Mouse (Mus musculus): ENCODE measurements at regions not wholly inside any gene's neighbourhood (a gene's known extent, or its start where the extent isn't known, plus 50 kb on each side); places are given as distances from the start of the nearest gene placed in this dataset.

- no peak overlapping the region for H3K27ac ChIP-seq (replicated peaks; ENCODE audit: low read depth, low read length)
- H3K4me3 ChIP-seq (replicated peaks; ENCODE audit: low read length) = no peak overlapping the region
- no peaks in the 10 kb centered on the region for H3K27me3 ChIP-seq (ENCODE audit: control insufficient read depth, insufficient read depth, low read length)
- H3K9ac ChIP-seq (ENCODE audit: low read depth, low read length, severe bottlenecking) = no peak overlapping the region
- WGBS = 89% methylated on average over 5 of the region's 5 CpGs
- H3K4me1 ChIP-seq (ENCODE audit: control insufficient read depth, insufficient read depth, low read length) = 0 out of 2 replicates have a peak, but pooled peaks cover 9% of the 10 kb centered on the region
- ATAC-seq (ENCODE audit: low FRiP score, low read depth) = no peak
- DNase-seq (ENCODE audit: low spot score) = no peak
- H3K4me2 ChIP-seq (replicated peaks; ENCODE audit: low read depth, low read length, severe bottlenecking) = no peak overlapping the region
- TF ChIP-seq POLR2A (IDR thresholded peaks at IDR 0.05; ENCODE audit: borderline replicate concordance, extremely low read depth, insufficient read depth, insufficient read length) = no peak
- H3K36me3 ChIP-seq (ENCODE audit: control insufficient read depth, insufficient read depth, low read length) = no peaks in the 10 kb centered on the region
- no peaks in the 10 kb centered on the region for H3K9me3 ChIP-seq (ENCODE audit: control insufficient read depth, low read length)
Measured at GRCm38 (mm10) chr8:8970776-8971175, 280.5 kb upstream of the Arglu1 start.

DNA sequence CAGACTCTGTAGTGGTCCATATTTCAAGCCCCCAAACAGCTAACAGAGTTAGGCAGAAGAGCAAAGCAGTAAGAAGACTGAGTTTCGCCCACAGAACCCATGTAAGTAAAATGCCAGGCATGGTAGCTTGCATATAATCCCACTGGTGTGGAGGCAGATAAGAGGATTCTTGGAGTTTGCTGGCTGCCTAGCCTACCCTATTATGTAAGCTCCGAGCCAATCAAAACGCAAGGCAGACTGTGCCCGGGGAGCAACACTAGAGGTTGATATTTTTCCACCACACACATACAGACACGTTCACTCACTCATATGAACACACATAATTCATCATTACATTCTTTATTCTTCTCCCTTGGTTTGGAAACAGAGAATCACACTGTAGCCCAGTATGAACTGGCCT is 280.0 kb upstream of the Arglu1 start:
- 89% methylated on average over 5 of the region's 5 CpGs for WGBS
- H3K9ac ChIP-seq (ENCODE audit: low read depth, low read length, severe bottlenecking) = no peak overlapping the region
- H3K4me3 ChIP-seq (replicated peaks; ENCODE audit: low read length) = no peak overlapping the region
- H3K4me1 ChIP-seq (ENCODE audit: control insufficient read depth, insufficient read depth, low read length) = 0 out of 2 replicates have a peak, but pooled peaks cover 9% of the 10 kb centered on the region
- ATAC-seq (ENCODE audit: low FRiP score, low read depth) (no peak), DNase-seq (ENCODE audit: low spot score) (no peak)
- H3K27ac ChIP-seq (replicated peaks; ENCODE audit: low read depth, low read length) = no peak overlapping the region
- H3K36me3 ChIP-seq (ENCODE audit: control insufficient read depth, insufficient read depth, low read length) = no peaks in the 10 kb centered on the region
- H3K4me2 ChIP-seq (replicated peaks; ENCODE audit: low read depth, low read length, severe bottlenecking) = no peak overlapping the region
- TF ChIP-seq POLR2A (IDR thresholded peaks at IDR 0.05; ENCODE audit: borderline replicate concordance, extremely low read depth, insufficient read depth, insufficient read length) = no peak
- H3K27me3 ChIP-seq (ENCODE audit: control insufficient read depth, insufficient read depth, low read length) = no peaks in the 10 kb centered on the region
- H3K9me3 ChIP-seq (ENCODE audit: control insufficient read depth, low read length) = no peaks in the 10 kb centered on the region

GRCm38 (mm10) chr8:8969112-8969950 is 279.0 kb upstream of the Arglu1 start:
- H3K4me3 ChIP-seq (replicated peaks; ENCODE audit: low read length) = no peak overlapping the region
- no peaks in the 10 kb centered on the region for H3K36me3 ChIP-seq (ENCODE audit: control insufficient read depth, insufficient read depth, low read length)
- 0 out of 2 replicates have a peak, but pooled peaks cover 9% of the 10 kb centered on the region for H3K4me1 ChIP-seq (ENCODE audit: control insufficient read depth, insufficient read depth, low read length)
- WGBS = 61% methylated on average over 21 of the region's 21 CpGs
- H3K4me2 ChIP-seq (replicated peaks; ENCODE audit: low read depth, low read length, severe bottlenecking) = no peak overlapping the region; the same call in 1 of the 2 replicates
- no peaks in the 10 kb centered on the region for H3K27me3 ChIP-seq (ENCODE audit: control insufficient read depth, insufficient read depth, low read length)
- DNase-seq (ENCODE audit: low spot score) (peak; percentile 70), ATAC-seq (ENCODE audit: low FRiP score, low read depth) (peak; percentile 50; the same call in 1 of the 2 replicates)
- TF ChIP-seq POLR2A (IDR thresholded peaks at IDR 0.05; ENCODE audit: borderline replicate concordance, extremely low read depth, insufficient read depth, insufficient read length) = no peak
- no peaks in the 10 kb centered on the region for H3K9me3 ChIP-seq (ENCODE audit: control insufficient read depth, low read length)
- H3K9ac ChIP-seq (ENCODE audit: low read depth, low read length, severe bottlenecking) = no peak overlapping the region
- peak overlapping the region; percentile 44 for H3K27ac ChIP-seq (replicated peaks; ENCODE audit: low read depth, low read length)

DNA sequence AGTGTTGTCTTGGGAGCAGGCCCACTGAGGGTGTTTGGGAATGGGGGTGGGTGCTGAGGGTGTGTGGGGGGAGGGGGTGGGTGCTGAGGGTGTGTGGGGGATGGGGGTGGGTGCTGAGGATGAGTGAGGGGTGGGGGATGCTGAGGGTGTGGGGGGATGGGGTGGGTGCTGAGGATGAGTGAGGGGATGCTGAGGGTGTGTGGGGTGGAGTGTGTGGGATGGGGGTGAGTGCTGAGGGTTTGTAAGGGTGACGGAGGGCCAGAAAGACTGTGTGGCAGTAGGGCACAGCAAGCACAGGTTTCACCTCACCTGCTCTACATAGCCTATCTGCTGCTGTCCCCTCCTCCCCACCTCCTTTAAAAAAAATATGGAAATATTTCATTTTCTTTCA is 276.3 kb upstream of the Arglu1 start:
- H3K4me3 ChIP-seq (replicated peaks; ENCODE audit: low read length) = no peak overlapping the region
- ATAC-seq (ENCODE audit: low FRiP score, low read depth) (no peak), DNase-seq (ENCODE audit: low spot score) (no peak)
- no peak for TF ChIP-seq POLR2A (IDR thresholded peaks at IDR 0.05; ENCODE audit: borderline replicate concordance, extremely low read depth, insufficient read depth, insufficient read length)
- WGBS = 85% methylated on average over 1 of the region's 1 CpGs
- 0 out of 2 replicates have a peak, but pooled peaks cover 9% of the 10 kb centered on the region for H3K4me1 ChIP-seq (ENCODE audit: control insufficient read depth, insufficient read depth, low read length)
- no peak overlapping the region for H3K9ac ChIP-seq (ENCODE audit: low read depth, low read length, severe bottlenecking)
- no peaks in the 10 kb centered on the region for H3K36me3 ChIP-seq (ENCODE audit: control insufficient read depth, insufficient read depth, low read length)
- no peak overlapping the region for H3K27ac ChIP-seq (replicated peaks; ENCODE audit: low read depth, low read length)
- no peak overlapping the region for H3K4me2 ChIP-seq (replicated peaks; ENCODE audit: low read depth, low read length, severe bottlenecking)
- no peaks in the 10 kb centered on the region for H3K9me3 ChIP-seq (ENCODE audit: control insufficient read depth, low read length)
- H3K27me3 ChIP-seq (ENCODE audit: control insufficient read depth, insufficient read depth, low read length) = no peaks in the 10 kb centered on the region

DNA sequence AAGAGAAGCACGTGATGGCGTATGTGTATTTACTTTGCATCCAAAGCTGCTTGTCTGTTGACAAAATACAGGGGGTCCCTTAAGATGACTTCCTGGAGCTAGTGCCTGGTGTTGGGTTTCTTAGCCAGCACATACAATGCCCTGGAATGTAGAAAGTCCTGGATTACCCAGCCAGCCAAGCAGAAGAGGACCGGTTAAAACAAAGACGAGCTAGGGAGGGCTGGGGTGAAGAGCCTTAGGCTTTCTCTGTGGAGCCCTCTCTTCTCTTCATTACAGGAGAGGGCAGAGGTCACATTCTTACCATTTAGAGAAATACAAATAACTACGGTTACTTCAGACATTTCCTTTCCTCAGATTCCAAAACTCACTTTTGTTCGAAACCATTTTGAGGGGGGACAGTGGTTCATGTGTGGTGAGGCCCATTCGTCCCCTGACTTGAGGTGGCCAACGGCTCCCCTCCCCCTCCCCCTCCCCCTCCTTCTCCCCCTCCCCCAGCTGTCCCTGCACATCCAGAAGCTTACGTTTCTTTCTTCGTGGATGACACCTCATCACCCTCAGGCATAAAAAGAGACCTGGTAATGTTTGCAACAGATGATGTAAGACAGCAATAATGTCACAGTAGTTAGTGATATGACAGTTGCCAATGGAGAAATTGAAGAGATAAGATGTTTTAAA is 275.8 kb upstream of the Arglu1 start:
- DNase-seq (ENCODE audit: low spot score) (no peak), ATAC-seq (ENCODE audit: low FRiP score, low read depth) (no peak)
- Histone ChIP-seq H3K4me2 (replicated peaks; ENCODE audit: low read depth, low read length, severe bottlenecking) (no peak overlapping the region), H3K9me3 (ENCODE audit: control insufficient read depth, low read length) (no peaks in the 10 kb centered on the region), H3K9ac (ENCODE audit: low read depth, low read length, severe bottlenecking) (no peak overlapping the region), H3K4me3 (replicated peaks; ENCODE audit: low read length) (no peak overlapping the region), H3K27ac (replicated peaks; ENCODE audit: low read depth, low read length) (no peak overlapping the region), H3K27me3 (ENCODE audit: control insufficient read depth, insufficient read depth, low read length) (no peaks in the 10 kb centered on the region), H3K4me1 (ENCODE audit: control insufficient read depth, insufficient read depth, low read length) (0 out of 2 replicates have a peak, but pooled peaks cover 9% of the 10 kb centered on the region), H3K36me3 (ENCODE audit: control insufficient read depth, insufficient read depth, low read length) (no peaks in the 10 kb centered on the region)
- WGBS = 43% methylated on average over 10 of the region's 10 CpGs
- TF ChIP-seq POLR2A (IDR thresholded peaks at IDR 0.05; ENCODE audit: borderline replicate concordance, extremely low read depth, insufficient read depth, insufficient read length) = no peak

All from limb, embryonic 14.5 days (tissue).